Mouse (Mus musculus) spleen, postnatal 14 days (tissue): ENCODE results near the gene Htr6.

Source experiments
- DNase-seq, 2 experiments: peaks; one replicate each; pipeline ENCODE4 v3.0.0; 2021 to 2022; ENCODE audit warnings: low spot score in 2 of 2

The Htr6 gene

DNA sequence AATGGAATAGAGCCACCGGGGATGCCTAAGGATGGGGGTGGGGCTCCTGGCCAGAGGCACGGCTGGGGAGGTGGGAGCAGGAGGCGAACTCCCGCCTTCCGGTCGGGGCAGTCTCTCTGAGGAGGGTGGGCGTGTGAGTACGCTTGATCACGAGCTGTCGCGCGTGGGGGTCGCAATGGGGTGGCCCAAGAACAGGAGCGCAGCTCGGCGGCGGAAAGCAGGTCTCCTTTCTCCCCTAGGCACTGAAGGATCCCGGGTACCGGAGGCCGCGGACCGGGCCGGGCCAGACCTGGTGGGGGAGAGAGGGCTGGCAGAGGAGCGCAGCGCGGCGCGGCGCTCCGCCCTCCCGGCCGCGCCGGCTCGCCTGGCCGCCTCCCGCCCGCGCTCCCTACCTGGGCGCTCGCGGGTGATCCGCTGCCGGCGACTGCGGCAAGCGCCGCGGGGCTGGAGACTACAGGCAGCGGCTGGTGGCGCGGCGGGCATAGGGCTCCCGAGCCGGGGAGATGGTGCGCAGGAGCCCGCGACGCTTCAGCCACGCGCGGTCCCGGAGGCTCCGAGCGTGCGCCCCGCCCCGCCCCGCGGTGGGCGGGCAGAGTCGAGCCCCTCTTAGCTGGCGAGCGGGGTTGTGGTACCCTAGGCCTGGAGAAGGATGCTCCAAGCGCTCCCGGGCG lies at the start of gene Htr6:
Htr6 (minus strand) TSS at position 530 of the 671 bp plus-strand sequence.
- DNase-seq = no peak

GRCm38 (mm10) chr4:139124940-139125339 lies 49.6 kb upstream of the Htr6 start:
- no peak for DNase-seq

DNA sequence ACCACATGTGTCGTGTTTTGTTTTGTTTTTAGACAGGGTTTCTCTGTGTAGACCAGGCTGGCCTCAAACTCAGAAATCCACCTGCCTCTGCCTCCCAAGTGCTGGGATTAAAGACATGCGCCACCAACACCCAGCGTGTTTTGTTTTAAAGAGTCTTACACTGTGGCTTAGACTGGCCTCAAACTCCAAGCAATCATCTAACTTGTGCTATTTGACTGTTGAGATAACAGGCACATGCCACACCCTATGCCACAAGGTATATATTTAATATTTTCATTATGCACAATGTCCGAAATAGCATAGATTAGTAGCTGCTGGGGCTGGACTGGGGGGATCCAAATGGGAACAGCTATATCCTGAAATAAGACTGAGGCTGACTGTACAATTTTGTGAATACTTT lies 47.2 kb upstream of the Htr6 start:
- no peak for DNase-seq

DNA sequence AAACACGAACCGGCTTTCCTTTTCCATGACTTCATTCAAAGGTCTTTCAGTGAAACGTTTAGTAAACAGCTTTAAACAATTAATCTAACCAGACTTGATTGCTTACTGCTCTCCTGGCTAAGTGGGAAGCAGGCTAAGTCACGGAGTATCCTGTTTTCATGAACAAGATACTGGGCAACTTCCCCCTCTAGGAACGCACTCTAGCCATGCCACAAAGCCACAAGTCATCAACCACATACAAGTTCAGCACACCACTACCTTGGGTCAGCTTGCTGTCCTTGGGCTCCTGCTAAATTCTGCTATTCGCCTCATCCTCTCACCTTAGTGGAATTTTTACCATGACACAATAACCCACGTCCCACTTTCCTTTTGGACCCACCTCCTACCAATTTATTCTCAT lies 45.6 kb upstream of the Htr6 start:
- DNase-seq = no peak

GRCm38 (mm10) chr4:139120281-139120814 lies 45.0 kb upstream of the Htr6 start:
- no peak for DNase-seq

DNA sequence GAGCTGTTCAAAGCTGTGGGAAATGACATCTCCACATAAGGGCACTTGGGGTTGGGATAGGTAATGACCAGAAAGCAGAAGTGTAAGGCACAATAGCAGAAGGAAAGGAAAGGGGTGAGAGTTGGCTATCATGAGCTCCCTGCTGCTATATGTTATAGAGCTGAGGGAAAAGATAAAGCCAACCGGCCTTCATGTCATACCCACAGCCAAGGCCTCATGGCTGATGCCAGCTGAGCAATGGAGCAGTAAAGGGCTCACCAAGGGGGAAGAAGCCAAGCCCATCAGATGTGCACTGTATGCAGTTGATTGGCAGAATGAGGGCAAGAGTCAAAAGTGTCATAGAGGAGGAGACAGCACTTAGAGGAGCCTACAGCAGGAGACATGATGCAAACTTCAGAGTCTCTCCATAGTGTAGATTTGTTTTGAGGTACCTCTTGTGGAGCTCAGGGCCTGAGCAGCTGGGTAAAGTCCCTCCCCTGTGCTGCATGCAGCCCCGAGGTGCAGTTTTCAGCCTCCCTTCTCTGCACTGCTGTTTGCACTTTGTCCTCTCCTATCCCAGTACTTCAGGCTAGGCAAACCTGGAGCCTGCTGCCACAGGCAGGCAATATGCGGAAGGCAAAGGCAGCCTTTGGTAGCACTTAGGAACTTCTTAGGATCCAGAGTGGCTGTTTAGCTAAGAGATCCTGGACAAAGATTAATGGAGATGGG lies 41.1 kb upstream of the Htr6 start:
- no peak for DNase-seq

DNA sequence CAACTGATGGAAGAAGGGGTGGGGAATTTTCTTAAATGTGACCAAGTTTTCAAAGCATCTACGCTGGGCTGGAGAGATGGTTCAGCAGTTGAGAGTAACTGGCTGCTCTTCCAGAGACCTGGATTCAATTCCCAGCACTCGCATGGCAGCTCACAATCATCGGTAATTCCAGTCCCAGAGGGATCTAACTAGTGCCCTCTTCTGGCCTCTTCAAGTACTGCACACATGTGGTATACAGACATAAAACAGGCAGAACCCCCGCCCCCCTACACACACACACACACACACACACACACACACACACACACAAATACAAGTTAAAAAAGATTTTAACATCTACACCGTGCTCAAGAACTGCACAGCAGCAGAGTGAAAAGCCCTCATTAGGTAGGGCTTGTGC lies 40.4 kb upstream of the Htr6 start:
- DNase-seq = no peak

DNA sequence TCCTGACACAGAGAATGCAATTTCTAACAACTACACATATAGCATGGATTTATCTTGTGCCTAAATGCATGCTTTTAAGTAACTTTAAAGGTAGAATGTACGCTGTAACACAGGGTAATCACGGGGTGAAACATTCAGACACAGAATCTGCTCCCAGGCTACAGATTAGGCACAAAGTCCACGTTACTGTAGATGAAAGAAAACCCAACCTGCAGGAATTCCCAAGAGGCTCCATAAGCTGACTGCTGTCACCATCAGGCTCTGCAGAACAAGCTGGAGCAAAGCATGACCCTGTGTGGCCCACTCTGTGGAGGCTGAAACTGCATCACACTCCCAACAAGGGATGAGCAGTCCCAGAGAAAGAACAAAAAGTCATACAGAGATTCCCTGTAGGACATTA lies 37.1 kb upstream of the Htr6 start:
- DNase-seq = no peak

DNA sequence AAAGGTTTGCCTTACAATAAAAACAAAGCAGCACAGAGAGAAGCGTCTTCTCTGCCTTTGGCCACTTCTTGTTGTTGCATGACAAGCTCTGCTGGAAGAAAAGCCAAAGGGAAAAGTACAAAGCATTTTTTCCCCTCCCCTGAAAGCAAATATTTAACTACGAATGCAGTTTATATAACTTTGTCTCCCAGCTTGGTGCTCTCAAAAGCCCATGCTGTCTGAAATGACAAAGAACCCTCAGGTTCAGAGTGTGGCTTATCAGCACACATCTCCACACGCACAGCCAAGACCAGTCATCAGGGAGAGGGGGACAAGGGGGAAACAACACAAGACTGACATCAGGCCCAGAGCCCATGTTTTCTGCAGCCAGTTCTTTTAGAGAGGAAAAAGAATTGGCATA lies 36.1 kb upstream of the Htr6 start:
- no peak for DNase-seq

GRCm38 (mm10) chr4:139110858-139111257 lies 35.5 kb upstream of the Htr6 start:
- no peak for DNase-seq

- no peak for DNase-seq
Observed at GRCm38 (mm10) chr4:139105453-139105852, 30.1 kb upstream of the Htr6 start.

DNA sequence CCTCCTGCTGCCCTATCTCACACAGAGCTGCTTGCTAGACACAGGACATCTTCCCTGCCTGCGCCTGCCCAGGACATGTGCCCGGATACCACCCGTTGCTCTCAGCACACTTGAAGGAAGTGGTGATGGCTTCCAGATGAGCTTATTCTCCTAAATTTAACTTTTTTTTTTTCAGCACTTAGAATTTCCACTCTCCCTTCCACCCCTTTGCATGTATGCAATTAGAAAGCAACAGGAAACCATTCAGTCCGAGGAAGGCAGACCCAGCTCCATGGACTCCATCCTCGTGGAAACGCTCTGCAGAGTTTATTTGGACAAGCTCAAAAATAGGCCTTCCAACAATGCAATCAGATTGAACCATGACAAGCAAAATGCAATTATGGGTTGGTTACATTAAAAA lies 26.2 kb upstream of the Htr6 start:
- no peak for DNase-seq

DNA sequence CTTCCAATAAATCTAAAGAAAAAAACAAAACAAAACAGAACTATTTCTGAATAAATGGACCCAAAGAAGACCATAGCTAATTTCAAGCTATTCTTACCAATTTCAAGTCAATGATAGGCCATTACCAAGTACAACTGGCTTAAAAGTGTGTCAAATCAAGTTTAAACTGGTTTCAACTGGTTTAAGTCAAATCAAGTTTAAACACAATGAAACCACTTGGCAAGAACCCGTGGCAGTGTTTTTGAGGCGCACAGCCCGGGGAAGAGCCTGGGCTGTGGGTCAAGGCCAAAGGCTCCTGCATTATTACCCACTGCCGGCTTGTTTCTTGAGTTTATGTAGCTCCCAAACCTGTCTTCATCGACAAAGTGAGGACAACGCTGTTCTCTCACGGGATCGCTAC lies 25.0 kb upstream of the Htr6 start:
- no peak for DNase-seq

GRCm38 (mm10) chr4:139096201-139096600 lies 20.8 kb upstream of the Htr6 start:
- DNase-seq = no peak

DNA sequence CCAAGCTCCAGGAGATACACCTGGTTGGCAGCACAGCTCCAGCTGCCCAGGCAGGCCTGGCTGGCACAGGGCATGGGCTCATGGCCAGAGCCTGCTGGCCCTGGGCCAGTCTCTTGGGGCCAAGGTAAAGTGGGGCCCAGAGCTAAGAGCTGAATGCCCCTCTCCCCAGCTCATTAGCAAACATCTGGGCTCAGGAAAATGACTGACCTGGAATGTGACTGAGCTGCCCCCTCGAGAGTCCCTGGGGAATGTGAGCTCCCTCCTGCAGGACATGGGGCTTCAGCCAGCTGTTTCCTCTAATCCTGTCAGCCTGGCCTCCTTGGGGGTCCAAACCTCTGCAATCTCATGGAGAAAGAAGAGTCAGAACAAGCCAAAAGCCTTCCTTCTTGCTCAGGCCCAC lies 20.0 kb upstream of the Htr6 start:
- no peak for DNase-seq

DNA sequence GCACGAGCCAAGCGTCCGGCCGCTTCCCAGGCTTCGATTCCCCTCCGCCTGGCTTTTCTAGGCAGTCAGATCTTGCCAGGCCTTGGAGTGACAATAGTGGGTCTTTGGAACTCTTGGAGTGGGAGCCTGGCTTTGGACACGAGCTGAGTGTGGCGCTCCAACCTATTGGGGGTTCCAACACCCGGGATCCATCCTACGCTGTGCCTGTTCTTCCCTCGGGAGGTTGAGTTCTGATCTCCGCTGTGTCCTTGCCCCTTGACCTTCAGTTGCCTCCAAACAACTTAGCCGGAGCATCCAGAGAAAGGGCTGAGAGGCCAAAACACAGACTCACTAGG lies 17.8 kb upstream of the Htr6 start:
- DNase-seq = no peak

DNA sequence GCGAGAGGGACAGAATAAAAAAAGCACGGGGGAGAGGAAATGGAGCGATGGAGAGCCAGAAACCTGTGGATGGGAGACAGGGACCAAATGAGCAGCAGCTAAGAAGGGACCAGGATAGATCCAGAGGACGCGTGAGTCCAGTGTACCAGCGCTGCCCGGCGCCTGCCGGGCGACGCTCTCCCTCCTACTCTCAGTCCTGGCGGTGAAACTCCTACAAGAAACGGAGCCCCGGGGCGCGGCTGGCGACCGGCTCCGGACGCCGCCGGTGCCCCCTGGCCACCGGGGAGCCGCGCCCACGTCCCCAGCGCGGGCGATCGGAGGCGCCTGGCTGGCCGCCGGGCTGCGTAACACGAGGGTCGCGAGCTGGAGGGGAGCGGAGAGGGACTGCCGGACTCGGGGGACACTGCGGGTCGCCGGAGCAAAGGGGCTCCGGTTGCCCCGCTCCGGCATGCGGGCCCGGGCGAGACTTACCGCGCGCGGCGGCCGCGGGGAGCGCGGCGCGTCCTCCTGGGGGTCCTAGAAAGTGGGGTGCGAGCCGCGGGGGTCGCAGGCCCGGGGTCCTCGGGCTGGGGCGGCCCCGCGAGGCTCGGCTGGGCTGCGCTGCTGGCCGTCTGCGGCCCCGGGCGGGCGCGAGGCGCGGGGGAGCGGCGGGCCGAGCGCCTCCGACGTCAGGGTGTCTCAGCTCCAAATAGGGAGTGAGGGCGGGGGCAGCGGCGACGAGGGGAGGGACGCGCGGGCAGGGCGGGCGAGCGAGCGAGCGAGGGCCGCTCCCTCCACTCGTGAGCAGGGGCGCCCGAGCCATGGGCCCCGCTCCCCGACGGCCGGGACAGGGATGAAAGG lies 17.2 kb upstream of the Htr6 start, which contains the start of gene Nbl1:
Nbl1 (minus strand) TSS at position 638 of the 840 bp plus-strand sequence.
- no peak for DNase-seq

GRCm38 (mm10) chr4:139091478-139092355 lies 16.3 kb upstream of the Htr6 start:
- no peak for DNase-seq

DNA sequence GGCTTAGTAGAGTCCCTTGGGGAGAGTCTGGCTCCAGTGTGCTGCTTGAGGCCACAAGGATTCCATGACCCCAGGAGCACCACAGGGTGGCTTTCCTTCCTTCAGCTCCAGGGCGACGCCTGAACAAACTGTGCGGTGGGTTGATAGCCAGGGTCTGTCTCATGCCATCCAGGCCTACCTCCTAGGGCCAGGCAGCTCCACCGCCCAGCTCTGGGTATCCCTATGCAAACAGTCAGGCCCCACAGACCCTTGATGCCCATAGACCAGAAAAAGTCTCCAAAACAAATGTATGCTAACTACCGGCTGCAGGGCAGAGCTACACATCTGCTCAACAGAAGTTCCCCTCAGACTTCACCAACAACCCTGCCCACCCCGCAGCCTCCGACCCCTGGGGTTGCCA lies 15.7 kb upstream of the Htr6 start:
- no peak for DNase-seq

DNA sequence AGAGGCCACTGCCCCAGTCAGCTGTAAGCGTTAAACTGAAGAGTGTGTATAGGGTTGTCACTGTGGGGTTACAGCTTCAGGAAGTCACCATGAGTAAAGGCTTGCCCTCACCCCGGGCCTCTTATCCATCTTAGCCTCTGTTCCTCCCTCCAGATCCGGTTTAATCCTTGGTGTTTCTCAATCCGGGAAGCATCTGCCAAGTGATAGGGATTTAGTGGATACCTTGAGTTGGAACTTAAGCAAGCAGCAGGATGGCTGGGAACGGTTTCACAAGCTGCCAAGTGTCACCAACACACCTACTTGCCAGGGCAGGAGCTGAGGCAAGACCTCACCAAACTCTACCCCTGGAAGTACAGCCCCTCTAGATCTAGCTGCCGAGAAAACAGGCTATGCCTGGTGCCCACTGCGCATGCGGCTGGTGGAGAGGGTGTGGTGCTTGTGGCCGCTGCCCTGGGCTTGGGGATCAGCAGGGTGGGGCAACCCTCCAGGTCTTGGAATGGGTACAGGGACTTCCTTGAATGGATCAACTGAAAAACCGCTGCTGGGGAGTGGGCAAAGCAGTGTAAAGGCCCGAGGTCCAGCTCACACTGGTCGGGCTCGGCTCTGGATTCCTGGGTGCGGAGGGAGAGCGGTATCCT lies 15.1 kb upstream of the Htr6 start:
- DNase-seq = no peak
